Mouse (Mus musculus) c-Kit-negative CD71-positive TER-119-positive erythroid progenitor cells, embryonic 14.5 days (primary cell): Measurements from ENCODE around the gene 9530003J23Rik.
"Not testable (repeated sequence)": the region's sequence is repeated elsewhere in the genome, so short reads cannot be mapped to it uniquely, and the experiment has no call there.

Experiments used
- DNase-seq: peaks from one replicate; pipeline ENCODE4 v3.0.0-alpha.2; 2013; ENCODE audit warnings: low read depth, low spot score

9530003J23Rik gene

DNA sequence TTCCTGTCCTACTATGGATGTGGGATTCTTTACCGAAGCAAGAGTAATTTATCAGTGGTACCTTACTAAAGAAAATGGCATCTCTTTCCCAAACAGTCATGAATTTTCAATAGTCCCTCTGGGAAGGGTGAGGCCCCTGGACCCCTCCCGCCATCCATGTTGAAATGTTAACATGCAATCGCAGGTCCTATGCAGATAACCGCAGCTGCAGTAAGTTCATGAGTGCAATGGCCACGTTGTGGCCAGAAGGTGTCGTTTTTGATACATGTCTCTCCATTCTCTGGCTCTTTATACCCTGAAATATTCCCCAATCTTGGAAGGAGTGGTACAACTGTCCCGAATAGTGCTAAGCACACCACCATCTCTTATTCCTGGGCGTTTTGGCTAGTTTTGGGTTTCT is 13.4 kb downstream of the 9530003J23Rik start:
- no peak for DNase-seq

GRCm38 (mm10) chr10:117224102-117224990 is 14.2 kb downstream of the 9530003J23Rik start, which contains the start of gene Yeats4:
Gene Yeats4 (minus strand): TSS chr10:117224507.
- DNase-seq, result peak; percentile 90

DNA sequence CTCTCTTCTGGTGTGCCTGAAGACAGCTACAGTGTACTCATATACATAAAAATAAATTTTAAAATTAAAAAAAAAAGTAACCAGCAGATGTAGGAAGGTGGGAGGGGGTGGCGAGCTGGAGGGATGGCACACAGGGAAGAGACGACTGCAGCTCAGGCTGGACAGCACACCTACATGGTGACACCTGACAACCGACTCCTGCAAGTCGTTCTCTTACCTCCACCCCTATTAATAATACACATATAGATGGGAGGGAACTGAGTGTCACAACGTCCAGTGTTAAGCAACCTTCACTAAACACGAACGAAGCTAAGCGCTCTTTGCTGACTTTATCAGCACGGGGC is 14.8 kb downstream of the 9530003J23Rik start:
- no peak for DNase-seq

DNA sequence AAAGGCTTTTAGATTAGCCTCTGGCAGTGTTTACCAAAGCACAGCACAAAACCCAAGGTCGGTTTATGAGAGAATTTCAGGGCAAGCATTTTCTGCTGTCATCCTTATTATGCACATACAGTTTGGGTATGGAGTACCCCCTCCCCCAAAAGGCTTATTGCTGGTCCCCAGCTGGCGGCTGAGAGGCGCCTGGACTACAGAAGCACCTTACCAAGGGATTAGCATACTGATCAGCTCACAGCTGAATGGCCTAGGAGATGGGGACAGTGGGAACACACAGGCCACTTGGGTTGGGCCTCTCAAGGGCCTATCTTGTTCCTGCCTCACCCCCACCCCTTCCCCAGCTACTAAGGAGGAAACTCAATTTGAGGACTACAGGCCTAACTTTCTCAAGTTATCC is 15.7 kb downstream of the 9530003J23Rik start:
- DNase-seq, result no peak

DNA sequence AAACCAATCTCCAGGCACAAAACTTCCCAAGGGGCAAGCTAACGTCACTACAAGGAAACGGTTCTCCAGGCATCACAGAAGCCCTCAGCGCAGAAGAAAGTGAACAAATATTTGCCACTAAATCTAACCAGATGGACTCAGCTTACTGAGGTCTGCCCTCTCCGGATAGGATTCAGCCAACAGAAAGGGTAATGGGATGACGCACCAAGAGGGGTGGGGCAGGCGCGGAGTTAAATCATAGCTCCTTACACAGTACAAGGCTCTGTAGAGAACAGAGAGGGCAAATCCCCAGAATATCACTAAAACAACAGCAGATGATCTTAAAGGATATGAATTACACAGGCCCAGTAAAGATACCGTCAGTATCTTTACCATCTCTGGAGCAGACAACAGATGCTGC is 20.2 kb downstream of the 9530003J23Rik start:
- DNase-seq, result no peak

DNA sequence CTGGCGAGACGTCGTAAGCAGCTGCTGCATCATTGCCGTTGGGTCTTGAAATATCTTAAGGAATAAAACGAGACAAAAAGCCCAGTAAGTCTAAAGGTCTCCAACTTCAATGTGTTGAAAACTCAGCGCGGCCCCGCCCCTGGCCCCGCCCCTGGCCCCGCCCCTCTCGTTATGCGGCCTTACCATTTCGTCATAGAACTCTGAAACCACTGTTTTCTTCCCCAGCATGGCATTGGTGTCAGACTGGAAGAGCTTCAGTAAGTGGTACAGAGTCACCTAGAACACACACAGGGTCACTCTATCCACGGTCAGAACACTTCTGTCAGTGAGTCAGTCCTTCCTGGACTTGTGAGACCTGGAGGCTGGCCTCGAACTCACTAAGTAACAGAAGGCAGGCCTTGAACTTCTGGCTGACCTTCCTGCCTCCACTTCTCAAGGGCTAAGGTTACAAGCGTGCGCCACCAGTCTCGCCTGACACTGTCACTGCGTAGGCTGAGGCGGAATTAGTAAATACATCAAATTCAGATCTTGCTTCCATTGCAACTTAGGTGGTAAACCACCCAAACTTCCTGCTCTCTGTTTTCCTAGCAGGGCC is 21.2 kb downstream of the 9530003J23Rik start:
- no peak for DNase-seq

DNA sequence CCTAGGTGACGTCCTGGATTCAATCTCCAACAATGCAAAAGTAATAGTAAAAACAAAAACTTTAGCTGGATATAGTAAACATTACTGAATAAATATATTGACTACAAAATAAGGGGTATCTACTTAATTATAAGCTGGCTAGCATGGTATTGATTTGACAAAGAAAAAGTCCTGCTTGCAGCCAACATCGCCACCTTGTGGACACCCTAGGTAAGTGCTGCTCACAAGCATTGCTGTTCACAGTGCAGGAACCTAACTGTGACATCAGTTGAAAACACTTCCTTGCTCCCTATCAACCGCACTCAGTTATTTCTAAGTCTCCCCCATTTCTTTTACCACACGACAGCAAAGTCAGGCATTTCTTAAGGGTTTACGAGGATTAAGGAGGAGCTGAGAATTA is 21.7 kb downstream of the 9530003J23Rik start:
- DNase-seq, result peak; percentile 47

GRCm38 (mm10) chr10:117216132-117216495 is 22.4 kb downstream of the 9530003J23Rik start:
- no peak for DNase-seq

DNA sequence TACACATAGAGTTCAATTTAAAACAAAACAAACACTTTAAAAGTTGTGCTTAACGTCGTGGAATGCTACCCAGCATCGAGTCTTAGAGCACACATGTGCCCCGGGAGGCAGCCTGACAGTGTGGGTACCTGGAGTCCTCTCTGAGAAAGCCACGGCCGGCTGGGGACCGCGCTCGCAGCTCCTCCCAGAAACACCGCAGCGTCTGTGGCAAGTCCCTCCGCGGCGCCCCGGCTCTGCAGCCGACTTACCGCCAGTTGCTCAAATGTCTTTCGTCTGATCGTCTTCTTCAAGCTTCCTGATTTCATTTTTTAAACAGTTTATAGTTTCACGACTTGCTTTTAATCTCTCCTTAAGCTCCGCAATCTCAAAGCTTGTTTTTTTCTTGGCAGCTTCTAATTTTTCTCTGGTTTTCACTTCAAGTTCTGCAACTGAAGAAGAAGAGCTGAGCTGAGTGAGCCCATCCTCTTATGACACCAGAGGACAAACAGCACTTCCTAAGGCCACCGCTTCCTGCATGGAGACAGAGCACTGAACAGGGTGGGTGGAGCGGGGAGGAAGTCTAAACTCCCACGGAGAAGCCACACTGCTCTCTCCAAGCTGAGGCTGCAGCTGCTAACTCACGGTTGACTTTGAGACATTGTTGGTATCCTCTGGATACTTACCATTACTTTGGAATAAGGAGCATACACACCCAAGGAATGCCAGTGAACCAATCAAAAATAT is 22.9 kb downstream of the 9530003J23Rik start:
- no peak for DNase-seq

GRCm38 (mm10) chr10:117211023-117211422 is 27.5 kb downstream of the 9530003J23Rik start:
- DNase-seq, result no peak

- peak; percentile 67 for DNase-seq
These were observed 29.0 kb downstream of the 9530003J23Rik start for GRCm38 (mm10) chr10:117209469-117209938.

DNA sequence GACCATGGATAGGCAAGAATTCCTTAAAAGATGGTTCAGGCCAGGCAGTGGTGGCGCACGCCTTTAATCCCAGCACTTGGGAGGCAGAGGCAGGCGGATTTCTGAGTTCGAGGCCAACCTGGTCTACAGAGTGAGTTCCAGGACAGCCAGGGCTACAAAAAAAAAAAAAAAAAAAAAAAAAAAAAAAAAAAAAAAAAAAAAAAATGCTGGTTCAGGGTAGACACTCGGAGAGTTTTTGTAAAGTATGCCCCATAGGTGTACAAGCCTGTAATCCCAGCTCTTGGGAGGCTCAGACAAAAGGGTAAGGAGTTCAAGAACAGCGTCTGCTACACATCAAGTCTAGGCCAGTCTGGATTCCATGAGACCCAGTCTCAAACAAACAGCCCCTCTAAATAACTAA is 29.7 kb downstream of the 9530003J23Rik start:
- DNase-seq, result not testable (repeated sequence)

DNA sequence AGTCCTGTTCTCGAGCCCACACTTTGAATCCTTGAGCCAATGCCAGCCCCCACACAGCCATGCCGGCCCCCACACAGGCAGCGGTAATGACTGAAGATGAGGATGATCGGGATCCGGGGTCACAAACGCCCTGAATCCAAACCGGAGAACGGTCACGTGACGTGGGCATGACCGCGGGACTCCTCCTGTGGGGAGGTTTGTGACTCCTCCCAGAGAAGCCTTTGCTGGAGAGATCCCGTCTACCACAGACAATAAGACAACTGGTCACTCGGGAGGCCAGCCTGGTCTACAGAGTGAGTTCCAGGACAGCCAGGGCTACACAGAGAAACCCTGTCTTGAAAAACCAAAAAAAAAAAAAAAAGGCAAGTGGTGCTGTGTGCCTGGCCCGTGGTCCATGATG is 30.3 kb downstream of the 9530003J23Rik start:
- no peak for DNase-seq

- DNase-seq, result no peak
These were observed 32.4 kb downstream of the 9530003J23Rik start for GRCm38 (mm10) chr10:117206070-117206469.

DNA sequence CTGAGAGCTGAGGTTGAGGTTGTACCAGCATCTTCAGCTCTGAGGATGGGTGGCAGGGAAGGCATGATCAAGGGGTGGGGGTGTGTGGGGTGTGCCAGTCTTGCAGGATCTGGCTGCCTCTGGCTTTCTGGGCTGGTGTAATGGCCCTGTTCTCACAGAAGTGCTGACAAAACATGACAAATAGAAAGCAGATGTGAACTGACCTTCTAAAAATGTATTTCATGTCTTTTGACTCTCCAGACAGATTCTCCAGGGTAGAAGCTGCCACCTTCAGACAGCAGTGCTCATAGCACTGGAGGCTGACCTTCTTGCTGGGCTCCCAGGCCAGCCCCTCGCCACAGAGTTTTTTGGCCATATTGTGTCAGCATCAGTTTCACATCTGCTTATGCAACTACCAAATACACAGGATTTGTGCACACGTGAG is 34.9 kb downstream of the 9530003J23Rik start:
- no peak for DNase-seq

DNA sequence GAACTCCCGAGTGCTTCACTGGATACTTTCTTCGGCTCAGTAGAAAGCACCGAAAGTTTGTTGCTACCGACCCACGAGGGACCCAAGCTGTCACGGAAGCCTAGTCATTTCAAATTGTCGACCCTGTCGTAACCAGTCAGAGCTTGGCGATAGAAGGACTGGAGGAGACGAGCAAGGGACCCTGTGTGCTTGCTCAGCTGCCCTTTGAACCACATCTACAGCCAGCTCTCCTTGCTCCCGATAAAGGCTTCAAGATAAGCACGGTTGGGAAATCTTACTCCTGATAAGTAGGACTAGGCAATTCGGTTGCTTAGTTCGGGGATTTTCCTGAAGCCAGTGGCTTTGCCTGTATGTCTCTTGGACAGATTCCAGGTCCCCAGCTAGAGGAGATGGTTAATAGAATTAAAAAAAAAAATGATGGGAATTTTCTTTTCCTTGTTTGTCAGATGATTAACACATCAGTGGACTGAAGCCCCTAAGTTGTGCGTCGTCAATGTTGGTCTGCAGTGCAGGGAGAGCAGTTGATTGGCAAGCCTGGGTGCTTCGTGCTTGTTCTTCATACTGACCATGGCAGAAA is 35.4 kb downstream of the 9530003J23Rik start:
- no peak for DNase-seq

DNA sequence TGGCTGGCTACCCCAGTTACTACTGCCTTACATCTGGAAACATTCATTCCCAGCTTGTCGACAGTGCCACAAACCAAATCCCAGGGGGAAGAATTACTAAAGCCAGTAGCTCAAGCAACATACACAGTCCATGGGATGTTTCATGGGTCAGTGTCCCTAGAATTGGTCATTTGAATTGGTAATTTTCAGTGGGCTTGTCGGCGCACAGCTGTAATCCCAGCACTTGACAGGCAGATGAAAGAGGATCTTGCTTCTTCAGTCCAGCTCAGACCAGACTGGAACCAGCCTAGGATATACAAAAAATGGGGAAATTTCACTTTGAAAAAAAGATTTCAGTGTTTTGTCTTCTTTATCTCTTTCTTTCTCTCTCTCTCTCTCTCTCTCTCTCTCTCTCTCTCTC is 38.8 kb downstream of the 9530003J23Rik start:
- DNase-seq, result no peak

DNA sequence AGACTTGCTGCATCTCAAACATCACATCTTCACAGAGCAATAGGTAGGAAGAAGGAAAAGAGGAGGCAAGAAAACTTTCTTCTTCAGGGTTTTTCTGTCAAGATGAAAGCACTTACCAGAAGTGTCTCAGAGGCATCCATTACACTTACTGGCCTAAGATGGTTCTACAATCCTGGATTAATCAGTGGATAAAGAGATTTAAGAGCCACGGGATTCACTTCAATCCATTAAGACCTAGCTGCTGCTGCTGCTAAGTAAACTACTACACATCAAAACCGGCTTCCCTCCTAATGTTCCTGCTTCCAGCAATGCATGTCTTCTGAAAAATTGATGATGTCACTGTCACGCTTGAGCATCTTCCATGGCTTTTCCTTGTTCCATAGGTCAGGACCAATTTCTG is 41.8 kb downstream of the 9530003J23Rik start:
- DNase-seq, result no peak

- no peak for DNase-seq
These were observed 42.8 kb downstream of the 9530003J23Rik start for GRCm38 (mm10) chr10:117195748-117196147.

DNA sequence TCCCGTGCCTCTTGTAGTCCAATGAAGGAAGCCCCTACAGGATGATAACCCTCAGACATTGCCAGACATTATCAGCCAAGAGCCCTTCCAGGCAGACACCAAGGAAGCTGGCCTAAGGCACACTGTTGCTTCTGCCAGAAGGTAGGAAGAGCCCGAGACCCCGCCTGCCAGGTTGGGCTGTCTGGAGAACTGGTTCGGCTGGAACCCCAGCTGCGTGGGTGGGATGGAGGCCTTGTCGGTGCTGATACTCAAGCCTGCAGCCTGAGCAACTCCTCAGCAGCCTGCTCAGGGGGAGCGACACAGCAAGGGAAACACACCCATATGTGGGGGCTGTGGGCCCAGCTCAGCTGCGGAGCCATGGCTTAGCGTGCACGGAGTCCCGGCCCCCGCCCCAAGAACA is 43.5 kb downstream of the 9530003J23Rik start:
- no peak for DNase-seq

GRCm38 (mm10) chr10:117193364-117193763 is 45.1 kb downstream of the 9530003J23Rik start:
- no peak for DNase-seq
